Mouse (Mus musculus) c-Kit-positive CD71-positive TER-119-positive erythroid progenitor cells, embryonic 14.5 days (primary cell): ENCODE data around the gene Dapl1.

Experiments used
- DNase-seq: peaks from one replicate; pipeline ENCODE4 v3.0.0-alpha.2; 2013; ENCODE audit warnings: low spot score

The Dapl1 gene

DNA sequence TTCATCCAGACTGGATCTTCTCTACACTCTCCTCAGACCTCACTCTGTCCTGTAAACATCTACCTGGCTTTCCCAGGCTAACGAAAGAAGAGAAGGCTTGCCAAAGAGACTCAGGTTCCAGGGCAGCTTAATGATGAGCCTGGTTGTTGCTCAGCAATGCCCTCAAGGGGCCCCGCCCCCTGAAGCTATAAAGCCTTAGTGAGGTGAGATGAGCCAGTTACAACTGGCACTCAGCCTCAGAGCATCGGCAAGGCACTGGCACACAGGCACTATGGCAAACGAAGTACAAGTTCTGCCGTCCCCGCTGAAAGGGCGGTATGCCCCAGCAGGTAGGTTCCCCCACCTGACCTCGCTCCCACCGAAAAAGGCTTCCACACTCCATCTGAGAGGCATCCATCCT lies at the start of gene Dapl1:
Dapl1 (plus strand) TSS at position 216 of the 400 bp plus-strand sequence.
- DNase-seq = no peak

DNA sequence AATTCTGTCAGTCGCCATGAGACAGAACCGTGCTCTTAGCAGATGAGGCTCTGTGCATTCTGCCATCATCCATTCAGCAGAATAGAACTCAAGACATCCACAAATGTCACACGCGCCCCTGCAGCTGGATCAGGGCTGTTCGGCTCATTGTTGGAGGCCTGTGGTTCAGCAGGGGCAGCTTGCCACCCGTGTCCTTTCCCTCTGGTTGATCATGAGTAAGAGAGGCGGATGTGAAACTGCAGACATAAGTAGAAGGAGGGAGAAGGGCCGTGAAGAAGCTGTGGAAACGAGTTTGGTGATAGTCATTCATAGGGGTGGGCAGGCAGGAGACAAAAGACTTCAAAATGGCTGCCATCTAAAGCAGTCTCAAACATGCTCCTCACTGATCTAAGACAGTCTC lies 49.6 kb upstream of the Dapl1 start:
- DNase-seq = no peak

DNA sequence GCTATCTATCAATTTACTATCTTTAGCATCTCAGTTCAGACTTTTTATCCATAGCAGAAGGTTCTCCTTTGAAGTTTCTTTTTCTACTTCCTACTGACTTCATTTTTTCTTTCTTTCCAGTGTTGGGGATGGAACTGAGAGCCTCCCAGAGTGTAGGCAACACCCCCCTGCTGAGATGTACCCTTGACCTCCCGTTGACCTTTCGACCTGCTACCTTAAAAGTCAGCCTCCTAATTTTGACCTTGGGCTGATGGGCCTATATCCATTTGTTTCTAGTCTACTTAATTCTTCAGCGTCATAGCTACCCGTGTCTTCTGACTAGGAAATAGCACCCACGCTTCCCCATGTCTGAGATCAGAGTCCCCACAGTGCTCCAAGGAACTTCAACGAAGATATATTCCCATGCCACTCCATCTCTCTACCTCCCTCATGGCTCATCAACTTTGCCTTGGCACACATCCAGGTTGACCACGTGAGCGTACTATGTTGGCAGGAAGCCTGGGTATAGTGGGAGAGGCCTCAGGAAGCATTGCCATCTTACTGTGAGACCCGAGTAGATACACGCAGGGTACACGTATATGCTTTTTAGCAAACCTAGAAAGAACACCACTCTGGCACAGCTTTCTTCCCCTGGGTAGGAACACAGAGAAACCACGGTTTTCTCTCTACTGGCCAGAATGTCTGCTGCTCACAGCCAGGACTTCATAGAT lies 46.6 kb upstream of the Dapl1 start:
- DNase-seq = no peak

DNA sequence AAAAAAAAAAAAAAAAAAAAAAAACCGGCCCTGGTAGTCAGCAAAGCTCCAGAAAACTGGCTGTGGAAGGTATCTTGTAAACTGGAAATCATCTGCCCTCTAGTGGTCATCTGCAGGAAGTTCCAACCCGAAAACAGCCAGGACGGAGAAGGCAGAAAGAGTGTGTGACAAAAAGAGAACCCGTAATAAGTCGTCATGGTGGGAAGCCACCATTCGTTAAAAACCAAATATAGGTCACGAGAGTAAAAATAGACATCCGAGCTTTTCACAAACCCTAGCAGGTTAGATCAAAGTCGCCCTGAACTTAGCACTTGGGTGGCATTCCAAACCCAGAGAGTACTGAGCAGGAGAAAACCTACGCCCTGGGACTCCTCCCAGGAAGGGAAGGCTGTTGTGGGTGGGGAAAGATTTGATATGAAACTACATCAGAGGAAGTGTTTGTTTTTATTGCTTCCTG lies 45.9 kb upstream of the Dapl1 start:
- peak; percentile 27 for DNase-seq

DNA sequence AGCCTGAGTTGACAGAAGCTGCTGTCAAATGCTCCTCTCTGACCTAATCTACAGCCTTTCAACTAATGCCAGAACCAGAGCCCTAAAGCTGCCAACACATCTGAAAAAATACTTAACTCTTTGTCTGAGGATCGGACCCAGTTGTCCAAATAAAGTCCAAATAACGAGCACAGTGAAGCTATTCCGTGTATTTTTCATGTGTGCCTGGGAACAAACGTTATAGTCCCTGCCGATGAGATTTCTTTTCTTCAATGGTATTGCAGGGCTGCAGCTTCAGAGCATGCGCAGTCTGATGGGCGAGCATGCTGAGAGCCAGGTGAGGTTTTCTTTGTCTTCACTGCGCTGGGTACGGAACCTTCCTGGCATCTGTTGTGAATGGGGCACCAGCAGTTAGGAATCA lies 44.6 kb upstream of the Dapl1 start:
- no peak for DNase-seq

DNA sequence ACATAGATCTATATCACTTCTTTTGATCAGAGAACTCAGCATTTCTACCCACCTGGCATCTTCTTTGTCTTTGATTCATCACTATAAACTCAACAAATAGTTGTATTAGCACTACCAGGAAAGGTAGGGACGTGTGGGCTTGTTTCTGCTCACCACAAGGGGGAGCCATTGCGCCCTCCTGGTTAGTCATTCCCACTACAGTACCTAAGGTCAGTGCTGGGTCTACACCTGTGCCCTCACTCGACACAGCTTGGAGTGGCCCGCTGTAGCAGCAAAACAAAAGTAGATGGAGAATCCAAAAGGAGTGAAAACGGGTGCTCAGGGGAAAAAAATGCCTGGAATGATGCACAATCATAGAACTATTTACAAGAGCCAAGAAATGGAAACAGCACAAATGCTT lies 44.0 kb upstream of the Dapl1 start:
- DNase-seq = peak; percentile 25

DNA sequence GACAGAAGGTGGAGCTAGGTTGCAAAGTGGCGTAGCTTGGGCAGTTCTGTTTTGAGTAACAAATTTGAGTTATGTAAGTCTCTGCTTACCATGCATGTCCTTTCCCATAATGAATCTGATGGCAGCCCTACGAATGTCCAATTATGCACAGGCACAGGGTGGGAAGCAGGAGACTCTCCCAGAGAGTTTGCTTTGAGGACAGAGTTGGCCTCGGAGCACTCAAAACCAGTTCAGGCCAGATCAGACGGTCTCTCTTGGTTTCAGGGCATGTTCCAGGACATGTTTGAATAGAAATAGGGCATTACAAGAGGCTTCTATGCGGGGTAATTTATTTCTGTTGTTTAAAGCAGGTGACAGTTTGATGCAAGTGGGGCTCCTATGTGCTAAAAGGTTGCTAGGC lies 42.8 kb upstream of the Dapl1 start:
- DNase-seq = no peak

DNA sequence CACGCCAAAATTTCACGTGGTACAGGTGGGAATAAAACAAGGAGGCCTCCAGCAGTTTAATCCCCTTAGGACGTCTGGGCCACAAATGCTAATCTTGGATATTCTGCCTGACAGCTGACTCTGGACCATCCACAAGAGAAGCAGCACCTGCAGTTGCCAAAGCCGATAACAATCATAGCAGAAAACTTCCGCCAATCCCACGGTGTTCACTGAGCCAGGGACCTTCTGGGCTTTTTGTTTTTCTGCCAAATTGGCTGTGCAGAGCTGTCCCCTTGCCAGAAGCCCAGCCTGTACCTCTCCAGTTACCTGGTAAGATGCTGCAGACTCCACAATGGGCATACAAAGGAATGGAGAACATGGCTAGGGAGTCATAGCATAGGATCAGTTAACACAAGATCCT lies 37.8 kb upstream of the Dapl1 start:
- DNase-seq = no peak

DNA sequence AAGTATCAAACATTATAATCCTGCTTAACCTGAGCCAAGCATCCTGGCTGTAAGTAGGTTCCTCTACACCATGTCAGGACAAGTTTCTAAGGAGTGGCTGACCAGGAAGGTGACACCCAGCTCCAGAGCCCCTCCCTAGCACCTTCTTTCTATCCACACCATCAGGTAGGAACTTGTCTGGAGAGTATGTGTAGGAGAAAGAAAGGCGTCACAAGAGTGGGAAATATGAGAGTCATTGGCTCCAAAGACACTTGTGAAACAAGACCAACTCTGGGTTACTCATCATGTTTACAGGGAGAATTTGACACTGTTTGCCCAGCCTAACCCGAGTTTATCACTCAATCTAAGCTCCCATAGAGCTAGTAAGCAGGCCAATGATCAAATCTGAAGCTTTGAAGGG lies 36.7 kb upstream of the Dapl1 start:
- DNase-seq = no peak

DNA sequence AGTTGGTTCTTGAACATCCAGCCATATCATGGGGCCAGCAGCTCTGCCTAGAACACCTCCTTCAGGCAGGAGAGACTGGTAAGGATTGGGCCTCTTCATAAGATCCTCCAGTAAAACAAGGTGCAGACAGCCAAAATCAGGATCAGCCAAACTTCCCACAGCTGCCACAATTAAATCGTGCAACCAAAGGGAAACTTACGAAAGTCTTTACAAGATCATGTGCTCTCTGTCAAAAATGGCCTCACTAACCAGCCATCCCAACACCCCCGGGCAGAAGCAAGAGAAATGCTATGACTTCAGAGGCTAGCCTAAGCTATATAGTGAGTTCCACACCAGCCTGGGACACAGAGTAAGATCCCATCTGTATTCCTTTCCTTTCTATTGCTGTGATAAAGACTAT lies 35.9 kb upstream of the Dapl1 start:
- DNase-seq = no peak

DNA sequence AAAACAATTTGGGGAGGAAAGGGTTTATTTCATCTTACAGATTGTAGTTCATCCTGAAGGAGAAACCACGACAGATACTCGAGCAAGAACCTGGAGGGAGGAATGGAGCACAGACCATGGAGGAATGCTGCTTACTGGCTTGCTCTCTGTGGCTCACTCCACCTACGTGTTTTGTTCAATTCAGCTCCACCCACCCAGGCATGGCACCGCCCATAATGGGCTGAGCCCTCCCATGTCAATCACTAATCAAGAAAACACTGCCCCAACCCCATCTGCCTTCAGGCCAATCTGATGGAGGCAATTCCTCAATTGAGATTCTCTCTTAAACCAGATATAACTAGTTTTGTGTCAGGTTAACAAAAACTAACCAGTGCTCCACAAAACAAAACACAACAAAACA lies 35.5 kb upstream of the Dapl1 start:
- no peak for DNase-seq

DNA sequence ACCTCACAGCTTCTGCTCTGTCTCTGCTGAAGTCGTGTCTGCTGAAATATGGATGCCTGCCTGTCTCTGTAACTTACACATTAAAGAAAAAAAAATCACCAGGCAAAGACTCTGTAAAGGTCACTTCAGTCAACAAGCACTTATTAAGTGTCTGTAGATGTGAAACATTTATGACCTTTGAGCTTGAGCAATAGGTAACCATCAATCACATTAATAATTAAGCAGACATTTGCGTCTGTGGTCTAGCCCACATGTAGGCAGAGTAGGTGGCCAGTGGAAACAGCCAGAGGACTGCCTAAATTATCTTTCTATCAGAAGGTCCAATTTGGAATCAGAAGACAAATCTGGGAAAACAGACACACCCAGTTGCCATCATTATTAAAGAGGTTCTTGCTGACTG lies 32.8 kb upstream of the Dapl1 start:
- DNase-seq = no peak

DNA sequence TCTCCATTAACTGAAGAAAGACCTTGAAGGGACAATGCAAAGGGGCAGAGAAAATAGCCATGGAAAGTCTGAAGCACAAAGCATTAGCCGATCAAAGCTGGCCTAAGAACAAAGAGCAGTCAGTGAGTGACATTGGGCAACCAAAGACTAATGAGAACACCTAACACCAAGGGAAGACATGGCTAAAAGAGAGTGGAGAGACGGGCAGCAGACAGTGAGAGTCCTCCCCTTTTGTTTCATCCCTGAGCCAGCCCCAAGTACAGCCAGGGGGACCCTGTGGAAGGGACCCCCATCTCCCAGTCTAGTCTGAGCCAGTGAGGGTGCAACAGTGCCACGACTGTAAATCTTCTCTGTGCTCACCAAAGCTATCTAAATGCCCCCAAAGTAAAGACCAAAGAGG lies 32.4 kb upstream of the Dapl1 start:
- no peak for DNase-seq

DNA sequence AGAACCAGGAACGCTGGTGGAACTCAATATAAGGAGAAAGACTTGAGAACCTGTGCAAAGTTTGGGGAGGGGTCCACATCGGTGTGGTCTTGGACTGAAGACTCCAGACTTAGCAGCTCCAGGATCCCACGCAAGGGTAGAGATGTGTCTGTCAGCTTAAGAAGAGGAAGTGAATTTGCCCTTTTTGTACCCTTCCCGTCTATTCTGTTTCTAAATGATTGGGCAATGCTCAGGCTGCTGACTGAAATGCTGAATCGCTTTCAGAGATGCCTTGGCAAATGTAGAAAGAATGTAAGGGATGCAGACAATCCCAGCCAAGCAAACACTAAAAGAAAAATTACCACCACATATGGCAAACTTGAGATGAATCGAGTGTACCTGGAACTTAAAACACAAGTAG lies 22.4 kb upstream of the Dapl1 start:
- DNase-seq = no peak

DNA sequence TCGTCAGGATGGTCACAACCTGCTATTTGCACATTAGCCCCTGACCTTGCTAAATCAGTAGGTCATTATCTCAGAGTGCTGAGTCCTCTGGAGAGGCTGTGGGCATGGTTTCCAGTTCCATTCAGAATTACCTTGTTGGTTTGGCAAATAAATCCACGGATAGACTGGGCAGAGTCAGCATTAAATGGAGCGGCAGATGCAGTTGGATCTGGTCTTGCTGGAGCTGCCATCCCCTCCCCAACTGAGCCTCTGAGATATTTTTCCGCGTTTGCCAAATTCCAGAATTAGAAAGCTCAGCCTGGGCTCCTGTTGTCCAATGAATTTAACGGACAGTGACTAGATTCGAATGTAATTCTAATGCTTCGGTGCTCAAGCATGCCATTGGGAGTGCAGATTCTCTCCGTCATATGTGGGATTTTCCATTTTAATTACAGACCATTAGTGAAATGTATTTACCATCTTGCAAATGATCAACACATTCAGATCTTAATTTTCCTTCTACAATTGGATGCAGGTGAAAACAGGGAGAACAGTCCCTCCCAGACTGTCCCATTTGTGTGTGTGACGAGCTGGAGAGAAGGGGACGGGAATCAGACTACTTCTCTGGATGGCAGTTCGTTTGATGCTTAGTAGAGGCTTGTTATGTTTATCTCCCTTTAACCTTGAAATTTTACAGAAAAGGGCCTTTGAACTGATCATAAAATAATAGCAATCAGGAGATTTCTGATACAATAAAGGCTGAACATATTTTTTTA lies 20.8 kb upstream of the Dapl1 start:
- no peak for DNase-seq

DNA sequence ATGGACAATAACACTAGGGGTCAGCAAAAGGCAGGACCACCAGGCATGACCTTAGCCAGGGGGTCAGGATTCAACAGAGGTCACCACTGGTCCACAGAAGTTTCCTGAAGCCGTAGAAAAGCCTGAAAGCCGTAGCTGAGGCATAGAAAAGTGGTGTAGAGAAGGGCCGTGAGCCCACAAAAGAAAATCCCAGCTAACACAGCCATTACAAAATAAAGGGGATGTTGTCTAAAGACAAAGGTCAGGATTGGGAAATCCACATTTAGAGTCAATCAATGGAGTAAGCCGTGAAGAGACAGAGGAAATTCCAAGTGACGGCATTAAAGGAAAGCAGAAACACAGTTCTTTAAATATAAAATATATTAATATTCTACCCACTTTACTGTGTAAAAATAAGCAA lies 18.8 kb upstream of the Dapl1 start:
- no peak for DNase-seq

DNA sequence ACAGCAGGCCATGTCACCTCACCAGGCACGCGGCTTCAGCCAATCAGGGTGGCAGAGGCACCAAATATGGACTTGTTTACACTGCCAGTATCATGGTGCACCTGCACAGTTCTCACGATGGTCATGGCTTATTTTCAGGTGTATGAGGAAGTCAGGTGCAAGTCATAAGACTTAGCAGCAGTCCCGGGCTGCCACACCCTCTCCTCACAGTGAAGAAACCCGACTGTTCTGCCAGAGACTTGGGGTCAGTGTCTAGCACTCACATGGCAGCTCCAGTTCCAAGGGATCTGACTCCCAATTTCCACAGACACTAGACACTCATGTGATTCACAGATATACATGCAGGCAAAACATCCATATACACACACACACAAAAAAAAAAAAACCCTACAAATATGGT lies 18.1 kb upstream of the Dapl1 start:
- no peak for DNase-seq

DNA sequence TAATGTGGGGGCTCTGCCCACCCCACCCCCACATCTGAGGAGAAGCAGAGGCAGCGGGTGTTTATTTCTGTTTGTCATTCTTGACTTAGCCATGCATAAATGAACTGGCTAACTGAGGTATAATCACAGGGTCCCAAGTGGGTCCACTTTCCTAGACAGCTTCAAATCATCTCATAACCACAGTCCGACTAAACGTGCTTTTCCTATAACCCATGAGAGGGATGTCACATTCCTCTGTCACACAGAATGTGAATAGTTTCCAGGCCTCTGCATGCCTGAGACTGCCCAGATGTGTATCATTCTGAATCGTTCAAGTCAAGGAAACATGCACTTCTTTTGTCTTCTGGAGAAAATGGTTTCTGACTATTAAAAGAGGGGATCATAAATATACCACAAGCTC lies 17.4 kb upstream of the Dapl1 start:
- no peak for DNase-seq

DNA sequence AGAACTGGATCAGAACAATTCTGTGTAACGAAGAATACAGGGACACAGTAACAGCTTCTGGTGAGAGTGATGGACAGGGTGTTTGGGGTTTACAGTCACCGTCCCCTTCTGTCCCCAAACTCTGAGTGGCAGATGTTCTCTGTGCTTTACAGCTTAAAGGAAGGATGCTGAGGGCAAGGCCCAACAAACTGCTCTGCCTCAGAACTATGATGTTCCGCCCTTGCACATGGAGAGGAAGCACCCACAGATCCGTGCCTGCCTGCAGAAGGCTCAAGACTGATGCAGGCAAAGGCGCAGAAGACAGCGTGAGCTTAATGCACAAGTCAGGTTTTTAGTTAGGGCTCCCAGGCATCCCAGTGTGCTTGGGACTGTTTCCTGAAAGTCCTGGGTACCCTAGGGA lies 16.5 kb upstream of the Dapl1 start:
- no peak for DNase-seq

DNA sequence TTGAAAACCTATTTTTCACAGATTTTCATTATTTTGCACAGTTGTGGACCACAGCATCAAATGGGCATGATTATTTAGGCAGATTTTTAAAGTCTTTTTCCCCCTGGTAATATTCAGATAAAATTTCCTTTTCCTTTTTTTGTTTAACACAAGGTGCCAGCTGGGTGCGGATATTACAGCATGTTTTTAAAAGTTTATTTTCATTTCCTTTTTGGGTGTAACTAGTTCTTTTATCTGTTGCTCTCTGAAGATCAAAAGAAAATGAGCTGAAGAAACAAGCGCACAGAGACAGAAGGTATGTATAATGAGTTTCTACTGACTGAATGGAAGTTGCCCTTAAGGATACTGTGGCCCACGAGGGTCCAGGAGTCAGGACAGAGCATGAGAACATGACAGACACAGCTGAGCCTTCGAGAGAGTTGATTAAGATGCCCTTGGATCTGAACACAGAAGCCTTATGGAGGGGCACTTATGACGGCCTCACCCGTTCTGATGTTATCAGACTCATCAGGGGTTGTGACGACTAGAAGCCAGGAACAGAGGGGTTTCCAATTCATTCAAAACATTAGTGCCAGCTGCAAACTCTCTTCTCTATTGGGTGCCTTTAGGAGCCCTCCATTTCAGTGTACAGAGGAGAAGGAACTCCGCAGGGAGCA lies 14.7 kb upstream of the Dapl1 start:
- no peak for DNase-seq

DNA sequence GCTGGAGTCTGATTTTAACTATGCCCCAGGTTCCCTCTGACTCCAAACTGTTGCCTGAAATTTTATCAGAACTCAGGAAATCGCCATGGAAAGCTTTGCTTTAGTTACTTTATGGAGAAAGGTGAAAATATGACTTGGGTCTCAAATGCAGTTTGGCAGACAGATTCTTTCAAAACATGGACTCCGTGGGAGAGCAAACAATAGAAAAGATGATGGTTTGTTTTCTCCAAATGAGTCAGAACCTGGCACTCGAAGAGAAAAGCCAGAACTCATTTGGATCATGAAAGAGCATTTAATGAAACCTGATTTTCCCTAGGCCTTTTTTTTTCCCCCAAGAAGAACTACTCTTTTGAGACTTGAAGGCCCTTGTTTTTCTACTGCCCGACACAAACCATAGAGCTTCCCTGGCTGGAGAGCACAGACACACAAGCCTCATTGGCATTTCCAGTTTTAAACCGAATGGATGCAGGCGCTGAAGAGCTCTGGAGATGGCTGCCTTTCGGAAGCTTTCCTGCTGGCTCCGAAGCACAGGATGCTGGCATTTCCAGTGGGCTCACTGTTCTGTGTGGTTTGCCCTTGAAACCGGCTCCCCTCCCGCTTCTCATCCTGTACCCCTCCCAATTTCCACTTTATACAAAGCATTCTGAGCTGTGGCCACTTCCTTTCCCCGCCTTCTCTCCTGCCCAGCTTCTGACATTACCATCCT lies 14.0 kb upstream of the Dapl1 start:
- no peak for DNase-seq

DNA sequence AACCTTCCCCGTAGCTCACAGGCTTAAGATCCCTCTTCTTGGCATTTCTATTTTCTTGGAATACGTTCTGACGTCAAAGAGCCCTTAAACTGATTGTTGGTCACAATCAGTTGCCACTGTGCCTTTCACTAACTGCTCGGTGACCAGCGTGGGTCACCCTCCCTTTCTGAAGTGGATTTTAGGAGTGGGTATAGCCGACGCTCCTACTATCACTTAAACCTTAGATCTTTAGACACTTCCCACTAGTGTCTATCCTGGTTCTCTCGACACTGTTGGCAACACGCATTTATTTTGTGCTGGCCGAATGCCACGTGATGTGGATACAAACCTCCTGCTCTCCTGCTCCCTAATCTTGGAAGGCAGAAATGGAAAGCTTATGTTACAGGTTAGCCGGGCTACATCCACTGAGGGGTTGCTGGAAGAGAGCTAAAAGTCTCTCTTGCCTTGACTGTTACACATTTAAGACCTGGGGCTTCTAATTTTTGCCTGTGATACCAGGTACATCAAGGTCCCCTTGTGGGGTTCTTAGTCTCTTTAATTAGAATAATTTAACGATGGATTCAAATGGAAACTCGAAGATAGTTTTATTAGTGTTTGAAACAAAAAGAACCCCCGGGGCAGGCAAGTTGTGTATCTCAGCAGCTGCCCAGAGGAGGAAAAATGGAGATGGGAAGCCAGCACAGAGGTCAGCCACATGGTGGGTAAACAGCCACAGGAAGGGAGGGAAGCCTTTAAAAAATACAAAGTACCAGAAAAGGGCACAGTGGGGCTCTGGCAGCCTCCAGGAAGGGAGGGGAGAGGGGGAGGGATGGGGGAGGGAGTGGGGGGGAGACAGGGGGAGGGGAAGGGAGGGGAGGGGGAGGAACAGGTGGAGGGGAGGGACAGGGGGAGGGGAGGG lies 13.2 kb upstream of the Dapl1 start:
- DNase-seq = no peak
